Mouse (Mus musculus) skeletal muscle tissue, adult 2 months (tissue): ENCODE results near the gene Gm10409.
"Not testable (repeated sequence)": the region's sequence is repeated elsewhere in the genome, so short reads cannot be mapped to it uniquely, and the experiment has no call there.

ENCODE experiments used
- DNase-seq: peaks from one replicate; pipeline ENCODE4 v3.0.0-alpha.2; 2012; ENCODE audit warnings: low read depth, low spot score

Gene Gm10409

GRCm38 (mm10) chr14:3412314-3412713 is at the start of gene Gm10409:
Gene Gm10409 (plus strand): TSS chr14:3412614.
- DNase-seq: not testable (repeated sequence)

- not testable (repeated sequence) for DNase-seq
Observed at GRCm38 (mm10) chr14:3394793-3395192, 17.6 kb upstream of the Gm10409 start, which contains the start of gene Gm10413. Gene Gm10413 (plus strand): TSS chr14:3395093.

GRCm38 (mm10) chr14:3427803-3428202 is 15.4 kb downstream of the Gm10409 start, which contains the start of gene Gm3005:
Gene Gm3005 (plus strand): TSS chr14:3428103.
- DNase-seq: not testable (repeated sequence)

GRCm38 (mm10) chr14:3449079-3449478 is 36.7 kb downstream of the Gm10409 start, which contains the start of gene Gm10408:
Gene Gm10408 (plus strand): TSS chr14:3449379.
- not testable (repeated sequence) for DNase-seq
